Mouse (Mus musculus) ES-Bruce4 (cell line): ENCODE measurements around the gene Tnfrsf25.

Experiments
- CTCF ChIP-seq: IDR thresholded peaks from one replicate; pipeline ENCODE4 v1.8.1; 2011; ENCODE audit warnings: low read depth, low read length
- EP300 ChIP-seq: IDR thresholded peaks from 2 replicates; pipeline ENCODE4 v1.6.1; 2011; ENCODE audit warnings: low read depth, low read length; ENCODE audit not compliant: insufficient read depth
- POLR2A ChIP-seq: IDR thresholded peaks from one replicate; pipeline ENCODE4 v1.8.1; 2011; ENCODE audit warnings: low read length; ENCODE audit not compliant: insufficient read depth

- TF ChIP-seq EP300 (no peak), CTCF (no peak), POLR2A (no peak)
Observed at GRCm38 (mm10) chr4:152090191-152090590, 25.5 kb upstream of the Tnfrsf25 start.
